Mouse (Mus musculus): ENCODE measurements around the gene Olfr58.
"Not testable (repeated sequence)": the region's sequence is repeated elsewhere in the genome, so short reads cannot be mapped to it uniquely, and the experiment has no call there.

Gene Olfr58

DNA sequence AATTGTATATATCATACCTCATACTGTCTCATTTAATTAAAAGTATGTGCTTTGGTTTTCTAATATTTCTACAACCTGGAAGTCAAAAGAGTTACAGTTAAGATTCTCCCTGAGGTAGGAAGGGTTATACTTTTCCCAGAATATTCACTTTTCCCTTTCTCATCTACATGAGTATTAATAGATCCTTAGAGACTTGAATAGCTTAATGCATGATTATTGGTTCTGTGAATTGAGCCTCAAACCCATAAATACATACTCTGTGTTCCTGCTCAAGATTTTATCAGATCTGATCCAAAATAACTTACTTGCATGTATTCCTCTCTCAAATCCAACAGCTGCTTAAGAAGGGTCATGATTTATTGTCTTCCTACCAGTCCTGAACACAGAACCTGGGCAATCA is at the start of gene Olfr58:
Gene Olfr58 (plus strand): TSS at position 301 of the 400 bp plus-strand sequence.
- no peak for DNase-seq

GRCm38 (mm10) chr9:19769136-19769535 is 10.9 kb upstream of the Olfr58 start:
- no peak for DNase-seq

DNA sequence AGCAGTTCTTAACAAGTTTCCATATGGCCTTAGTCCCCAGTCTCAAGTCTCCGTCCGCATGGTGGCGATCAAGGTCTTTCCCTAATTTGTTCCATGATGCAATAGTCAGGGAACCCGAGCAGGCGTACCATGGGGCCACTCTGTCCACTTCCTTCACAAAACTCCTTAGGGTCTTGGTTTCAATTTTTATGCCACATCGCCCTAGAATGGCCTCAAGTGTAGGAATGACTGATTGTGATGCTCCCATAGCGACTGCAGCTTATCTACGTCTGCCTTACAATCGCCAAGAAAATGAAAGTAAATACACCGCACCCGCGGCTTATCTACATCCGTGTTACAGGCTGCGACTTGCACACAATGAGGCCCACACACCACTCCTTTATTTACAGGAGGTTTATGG is 10.4 kb upstream of the Olfr58 start:
- DNase-seq = no peak

GRCm38 (mm10) chr9:19803000-19803399 is 22.9 kb downstream of the Olfr58 start:
- DNase-seq = no peak

DNA sequence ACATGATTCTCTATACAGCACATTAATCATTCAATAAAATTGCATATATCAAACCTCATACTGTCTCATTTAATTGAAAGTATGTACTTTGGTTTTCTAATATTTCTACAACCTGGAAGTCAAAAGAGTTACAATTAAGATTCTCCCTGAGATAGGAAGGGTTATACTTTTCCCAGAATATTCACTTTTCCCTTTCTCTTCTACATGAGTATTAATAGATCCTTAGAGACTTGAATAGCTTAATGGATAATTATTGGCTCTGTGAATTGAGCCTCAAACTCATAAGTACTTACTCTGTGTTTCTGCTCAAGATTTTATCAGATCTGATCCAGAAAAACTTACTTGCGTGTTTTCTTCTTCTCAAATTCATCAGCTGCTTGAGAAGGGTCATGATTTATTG is 24.5 kb downstream of the Olfr58 start, which contains the start of gene Olfr859:
Gene Olfr859 (plus strand): TSS at position 301 of the 400 bp plus-strand sequence.
- DNase-seq = not testable (repeated sequence)

Measured in cerebellum, postnatal 25 days (tissue).